Mouse (Mus musculus): ENCODE measurements at regions not wholly inside any gene's neighbourhood (a gene's known extent, or its start where the extent isn't known, plus 50 kb on each side); places are given as distances from the start of the nearest gene placed in this dataset.

GRCm38 (mm10) chr13:37492115-37493001 is 147.3 kb downstream of the Ly86 start:
- 73% methylated on average over 11 of the region's 11 CpGs for WGBS (ENCODE audit: missing documents)
- H3K79me2 ChIP-seq (ENCODE audit: inconsistent target), result no peaks in the 10 kb centered on the region
- H3K4me3 ChIP-seq (ENCODE audit: inconsistent target), result no peak overlapping the region
- H3K27ac ChIP-seq, result no peak overlapping the region
- no peaks in the 10 kb centered on the region for H3K36me3 ChIP-seq (ENCODE audit: inconsistent target)

- H3K4me3 ChIP-seq (ENCODE audit: inconsistent target), result no peak overlapping the region
- WGBS (ENCODE audit: missing documents), result 100% methylated on average over 1 of the region's 1 CpGs
- H3K79me2 ChIP-seq (ENCODE audit: inconsistent target), result no peaks in the 10 kb centered on the region
- no peaks in the 10 kb centered on the region for H3K36me3 ChIP-seq (ENCODE audit: inconsistent target)
- no peak overlapping the region for H3K27ac ChIP-seq
These were observed 148.3 kb downstream of the Ly86 start for GRCm38 (mm10) chr13:37493331-37493730.

GRCm38 (mm10) chr13:37495272-37495932 is 150.4 kb downstream of the Ly86 start:
- no peaks in the 10 kb centered on the region for H3K79me2 ChIP-seq (ENCODE audit: inconsistent target)
- no peak overlapping the region for H3K27ac ChIP-seq
- H3K36me3 ChIP-seq (ENCODE audit: inconsistent target), result no peaks in the 10 kb centered on the region
- H3K4me3 ChIP-seq (ENCODE audit: inconsistent target), result no peak overlapping the region
- 88% methylated on average over 8 of the region's 8 CpGs for WGBS (ENCODE audit: missing documents)

- Histone ChIP-seq H3K79me2 (ENCODE audit: inconsistent target) (no peaks in the 10 kb centered on the region), H3K27ac (no peak overlapping the region), H3K36me3 (ENCODE audit: inconsistent target) (no peaks in the 10 kb centered on the region), H3K4me3 (ENCODE audit: inconsistent target) (no peak overlapping the region)
- WGBS (ENCODE audit: missing documents), result 39% methylated on average over 3 of the region's 3 CpGs
These were observed 153.0 kb downstream of the Ly86 start for GRCm38 (mm10) chr13:37497986-37498385.

GRCm38 (mm10) chr13:37500668-37501286 is 155.8 kb downstream of the Ly86 start:
- 90% methylated on average over 4 of the region's 4 CpGs for WGBS (ENCODE audit: missing documents)
- Histone ChIP-seq H3K27ac (no peak overlapping the region), H3K36me3 (ENCODE audit: inconsistent target) (no peaks in the 10 kb centered on the region)

GRCm38 (mm10) chr13:37503449-37503848 is 158.4 kb downstream of the Ly86 start:
- Histone ChIP-seq H3K4me3 (ENCODE audit: inconsistent target) (no peak overlapping the region), H3K79me2 (ENCODE audit: inconsistent target) (no peaks in the 10 kb centered on the region), H3K36me3 (ENCODE audit: inconsistent target) (no peaks in the 10 kb centered on the region), H3K27ac (no peak overlapping the region)
- WGBS (ENCODE audit: missing documents), result 88% methylated on average over 6 of the region's 6 CpGs

More at GRCm38 (mm10) chr13:37500668-37501286, 155.8 kb downstream of the Ly86 start:
- H3K79me2 ChIP-seq (ENCODE audit: inconsistent target), result no peaks in the 10 kb centered on the region
- no peak overlapping the region for H3K4me3 ChIP-seq (ENCODE audit: inconsistent target)

GRCm38 (mm10) chr13:37503898-37504297 is 158.9 kb downstream of the Ly86 start:
- no peak overlapping the region for H3K27ac ChIP-seq

GRCm38 (mm10) chr13:37504373-37504772 is 159.4 kb downstream of the Ly86 start:
- Histone ChIP-seq H3K27ac (no peak overlapping the region), H3K4me3 (ENCODE audit: inconsistent target) (no peak overlapping the region), H3K79me2 (ENCODE audit: inconsistent target) (no peaks in the 10 kb centered on the region), H3K36me3 (ENCODE audit: inconsistent target) (no peaks in the 10 kb centered on the region)
- WGBS (ENCODE audit: missing documents), result 59% methylated on average over 7 of the region's 10 CpGs

More at GRCm38 (mm10) chr13:37503898-37504297, 158.9 kb downstream of the Ly86 start:
- WGBS (ENCODE audit: missing documents), result 0% methylated on average over 3 of the region's 3 CpGs
- Histone ChIP-seq H3K79me2 (ENCODE audit: inconsistent target) (no peaks in the 10 kb centered on the region), H3K4me3 (ENCODE audit: inconsistent target) (no peak overlapping the region), H3K36me3 (ENCODE audit: inconsistent target) (no peaks in the 10 kb centered on the region)

- 82% methylated on average over 2 of the region's 3 CpGs for WGBS (ENCODE audit: missing documents)
- Histone ChIP-seq H3K4me3 (ENCODE audit: inconsistent target) (no peak overlapping the region), H3K79me2 (ENCODE audit: inconsistent target) (no peaks in the 10 kb centered on the region), H3K36me3 (ENCODE audit: inconsistent target) (no peaks in the 10 kb centered on the region), H3K27ac (no peak overlapping the region)
These were observed 160.6 kb downstream of the Ly86 start for GRCm38 (mm10) chr13:37505617-37506016.

GRCm38 (mm10) chr13:37506046-37506445 is 161.0 kb downstream of the Ly86 start:
- 47% methylated on average over 9 of the region's 10 CpGs for WGBS (ENCODE audit: missing documents)
- Histone ChIP-seq H3K79me2 (ENCODE audit: inconsistent target) (no peaks in the 10 kb centered on the region), H3K27ac (no peak overlapping the region)

GRCm38 (mm10) chr13:37506701-37507100 is 161.7 kb downstream of the Ly86 start:
- Histone ChIP-seq H3K79me2 (ENCODE audit: inconsistent target) (no peaks in the 10 kb centered on the region), H3K27ac (no peak overlapping the region), H3K36me3 (ENCODE audit: inconsistent target) (no peaks in the 10 kb centered on the region), H3K4me3 (ENCODE audit: inconsistent target) (no peak overlapping the region)
- 91% methylated on average over 8 of the region's 8 CpGs for WGBS (ENCODE audit: missing documents)

More at GRCm38 (mm10) chr13:37506046-37506445, 161.0 kb downstream of the Ly86 start:
- no peak overlapping the region for H3K4me3 ChIP-seq (ENCODE audit: inconsistent target)
- no peaks in the 10 kb centered on the region for H3K36me3 ChIP-seq (ENCODE audit: inconsistent target)

- 82% methylated on average over 5 of the region's 5 CpGs for WGBS (ENCODE audit: missing documents)
- H3K27ac ChIP-seq, result no peak overlapping the region
- H3K79me2 ChIP-seq (ENCODE audit: inconsistent target), result no peaks in the 10 kb centered on the region
- H3K4me3 ChIP-seq (ENCODE audit: inconsistent target), result no peak overlapping the region
- no peaks in the 10 kb centered on the region for H3K36me3 ChIP-seq (ENCODE audit: inconsistent target)
These were observed 162.1 kb downstream of the Ly86 start for GRCm38 (mm10) chr13:37507146-37507545.

GRCm38 (mm10) chr13:37508385-37509351 is 163.7 kb downstream of the Ly86 start:
- Histone ChIP-seq H3K4me3 (ENCODE audit: inconsistent target) (no peak overlapping the region), H3K36me3 (ENCODE audit: inconsistent target) (no peaks in the 10 kb centered on the region), H3K27ac (no peak overlapping the region), H3K79me2 (ENCODE audit: inconsistent target) (no peaks in the 10 kb centered on the region)
- WGBS (ENCODE audit: missing documents), result 53% methylated on average over 19 of the region's 19 CpGs

- WGBS (ENCODE audit: missing documents), result 18% methylated on average over 8 of the region's 12 CpGs
These were observed 164.4 kb downstream of the Ly86 start for GRCm38 (mm10) chr13:37509352-37509851.

More at GRCm38 (mm10) chr13:37509352-37509851, 164.4 kb downstream of the Ly86 start:
- Histone ChIP-seq H3K27ac (no peak overlapping the region), H3K4me3 (ENCODE audit: inconsistent target) (no peak overlapping the region), H3K79me2 (ENCODE audit: inconsistent target) (no peaks in the 10 kb centered on the region), H3K36me3 (ENCODE audit: inconsistent target) (no peaks in the 10 kb centered on the region)
